Mouse (Mus musculus): ENCODE data around the gene Cep104. TPM values are rescaled to one million over a fixed set of nuclear protein-coding genes. Genes with fewer than 3 reads are reported as not detected.

Cep104 gene
- polyA plus RNA-seq, 1 experiment: 43.4 TPM

DNA sequence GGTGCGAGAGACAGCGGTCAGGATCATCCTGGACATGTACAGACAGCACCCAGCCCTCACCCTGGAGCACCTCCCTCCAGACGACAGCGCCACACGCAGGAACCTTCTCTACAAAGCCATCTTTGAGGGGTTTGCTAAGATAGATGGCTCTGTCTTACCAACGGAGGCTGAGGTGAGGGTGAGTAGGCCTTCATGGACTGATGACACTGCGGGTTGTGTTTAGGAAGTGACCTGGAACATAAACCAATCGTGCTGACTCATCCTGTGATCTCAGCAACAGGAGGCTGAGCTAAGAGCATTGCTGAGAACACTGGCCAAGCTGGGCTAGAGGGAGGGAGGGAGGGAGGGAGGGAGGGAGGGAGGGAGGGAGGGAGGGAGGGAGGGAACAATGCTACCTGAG lies 18.5 kb downstream of the Cep104 start:
- Histone ChIP-seq H3K36me3 (ENCODE audit: control insufficient read depth, insufficient read depth, low read length) (peaks cover 1% of the 10 kb centered on the region), H3K27me3 (ENCODE audit: control insufficient read depth, insufficient read depth, low read length) (no peaks in the 10 kb centered on the region), H3K27ac (ENCODE audit: control insufficient read depth, insufficient read depth, low read depth, low read length) (no peak overlapping the region), H3K4me1 (ENCODE audit: control insufficient read depth, insufficient read depth, low read length) (no peaks in the 10 kb centered on the region), H3K4me3 (ENCODE audit: control insufficient read depth, low read depth, low read length) (no peak overlapping the region)
- TF ChIP-seq POLR2A (IDR thresholded peaks at IDR 0.05; ENCODE audit: control insufficient read depth, low read depth, low read length) (no peak), CTCF (IDR thresholded peaks at IDR 0.05; ENCODE audit: control insufficient read depth, insufficient read depth, insufficient replicate concordance, low read depth, low read length) (no peak)

DNA sequence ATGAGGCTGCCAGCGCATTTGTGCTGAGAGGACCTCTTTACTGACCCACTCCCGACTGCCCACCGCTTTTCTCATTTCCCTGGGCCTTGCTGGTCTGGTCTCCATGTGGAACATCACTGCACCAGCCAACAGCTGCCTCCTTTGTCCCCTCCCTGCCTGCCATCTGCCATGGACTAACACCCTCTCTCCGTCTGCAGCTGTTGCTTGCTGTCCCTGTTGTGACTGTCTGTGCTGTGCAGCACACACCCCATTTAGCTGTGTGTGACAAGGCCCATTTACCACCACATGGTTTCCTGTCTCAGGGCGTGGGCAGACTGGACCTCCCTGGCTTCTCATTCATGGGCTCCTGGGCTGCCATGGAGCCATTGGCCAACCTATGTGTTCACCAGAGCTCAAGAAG lies 30.5 kb downstream of the Cep104 start:
- Histone ChIP-seq H3K4me1 (ENCODE audit: control insufficient read depth, insufficient read depth, low read length) (no peaks in the 10 kb centered on the region), H3K4me3 (ENCODE audit: control insufficient read depth, low read depth, low read length) (no peak overlapping the region), H3K27me3 (ENCODE audit: control insufficient read depth, insufficient read depth, low read length) (no peaks in the 10 kb centered on the region), H3K36me3 (ENCODE audit: control insufficient read depth, insufficient read depth, low read length) (peaks cover 5% of the 10 kb centered on the region), H3K27ac (ENCODE audit: control insufficient read depth, insufficient read depth, low read depth, low read length) (no peak overlapping the region)
- TF ChIP-seq POLR2A (IDR thresholded peaks at IDR 0.05; ENCODE audit: control insufficient read depth, low read depth, low read length): no peak
- no peak for TF ChIP-seq CTCF (IDR thresholded peaks at IDR 0.05; ENCODE audit: control insufficient read depth, insufficient read depth, insufficient replicate concordance, low read depth, low read length)

DNA sequence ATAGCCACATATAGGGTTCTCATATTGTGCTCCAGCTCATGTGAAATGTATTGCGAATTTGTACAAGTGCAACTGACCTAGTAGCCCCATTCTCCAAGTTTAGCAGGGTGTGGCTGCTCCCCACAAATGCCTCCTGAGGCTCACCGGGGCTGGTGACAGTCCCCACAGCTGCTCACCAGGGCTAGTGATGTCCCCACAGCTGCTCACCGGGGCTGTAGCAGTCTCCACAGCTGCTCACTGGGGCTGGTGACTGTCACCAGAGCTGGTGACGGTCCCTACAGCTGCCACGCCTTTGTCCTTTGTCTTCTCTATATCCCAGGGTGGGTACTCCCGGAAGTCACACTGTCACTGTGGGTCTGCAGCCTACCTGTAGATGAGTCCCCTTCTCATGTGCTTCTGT lies 31.3 kb downstream of the Cep104 start:
- H3K36me3 ChIP-seq (ENCODE audit: control insufficient read depth, insufficient read depth, low read length): peaks cover 5% of the 10 kb centered on the region
- no peaks in the 10 kb centered on the region for H3K27me3 ChIP-seq (ENCODE audit: control insufficient read depth, insufficient read depth, low read length)
- H3K27ac ChIP-seq (ENCODE audit: control insufficient read depth, insufficient read depth, low read depth, low read length): no peak overlapping the region
- H3K4me3 ChIP-seq (ENCODE audit: control insufficient read depth, low read depth, low read length): no peak overlapping the region
- TF ChIP-seq POLR2A (IDR thresholded peaks at IDR 0.05; ENCODE audit: control insufficient read depth, low read depth, low read length) (no peak), CTCF (IDR thresholded peaks at IDR 0.05; ENCODE audit: control insufficient read depth, insufficient read depth, insufficient replicate concordance, low read depth, low read length) (no peak)
- no peaks in the 10 kb centered on the region; the same call in none of the 2 replicates for H3K4me1 ChIP-seq (ENCODE audit: control insufficient read depth, insufficient read depth, low read length)

DNA sequence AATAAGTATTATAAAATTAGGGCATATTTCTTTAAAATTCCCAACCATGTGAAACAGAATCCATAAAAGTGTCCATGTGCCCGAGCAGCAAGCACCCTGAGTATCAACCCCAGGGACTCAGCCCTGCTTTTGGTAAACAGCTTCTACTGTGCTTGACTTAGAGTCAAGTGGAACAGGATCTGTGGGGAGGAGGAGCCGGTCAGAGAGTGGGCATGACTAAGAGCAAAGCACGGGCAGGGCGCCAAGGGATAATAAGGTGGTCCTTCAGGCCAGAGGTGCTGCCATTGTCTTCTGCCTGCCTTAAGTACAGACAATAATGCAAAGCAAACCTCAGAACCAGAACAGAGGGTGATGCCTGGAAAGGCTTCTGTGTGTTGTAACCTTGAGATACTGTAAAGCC lies 32.8 kb downstream of the Cep104 start:
- no peak overlapping the region for H3K27ac ChIP-seq (ENCODE audit: control insufficient read depth, insufficient read depth, low read depth, low read length)
- H3K4me1 ChIP-seq (ENCODE audit: control insufficient read depth, insufficient read depth, low read length): peaks cover 6% of the 10 kb centered on the region
- no peak for TF ChIP-seq CTCF (IDR thresholded peaks at IDR 0.05; ENCODE audit: control insufficient read depth, insufficient read depth, insufficient replicate concordance, low read depth, low read length)
- TF ChIP-seq POLR2A (IDR thresholded peaks at IDR 0.05; ENCODE audit: control insufficient read depth, low read depth, low read length): no peak
- H3K4me3 ChIP-seq (ENCODE audit: control insufficient read depth, low read depth, low read length): no peak overlapping the region
- H3K36me3 ChIP-seq (ENCODE audit: control insufficient read depth, insufficient read depth, low read length): no peaks in the 10 kb centered on the region; the same call in 1 of the 2 replicates
- H3K27me3 ChIP-seq (ENCODE audit: control insufficient read depth, insufficient read depth, low read length): no peaks in the 10 kb centered on the region

DNA sequence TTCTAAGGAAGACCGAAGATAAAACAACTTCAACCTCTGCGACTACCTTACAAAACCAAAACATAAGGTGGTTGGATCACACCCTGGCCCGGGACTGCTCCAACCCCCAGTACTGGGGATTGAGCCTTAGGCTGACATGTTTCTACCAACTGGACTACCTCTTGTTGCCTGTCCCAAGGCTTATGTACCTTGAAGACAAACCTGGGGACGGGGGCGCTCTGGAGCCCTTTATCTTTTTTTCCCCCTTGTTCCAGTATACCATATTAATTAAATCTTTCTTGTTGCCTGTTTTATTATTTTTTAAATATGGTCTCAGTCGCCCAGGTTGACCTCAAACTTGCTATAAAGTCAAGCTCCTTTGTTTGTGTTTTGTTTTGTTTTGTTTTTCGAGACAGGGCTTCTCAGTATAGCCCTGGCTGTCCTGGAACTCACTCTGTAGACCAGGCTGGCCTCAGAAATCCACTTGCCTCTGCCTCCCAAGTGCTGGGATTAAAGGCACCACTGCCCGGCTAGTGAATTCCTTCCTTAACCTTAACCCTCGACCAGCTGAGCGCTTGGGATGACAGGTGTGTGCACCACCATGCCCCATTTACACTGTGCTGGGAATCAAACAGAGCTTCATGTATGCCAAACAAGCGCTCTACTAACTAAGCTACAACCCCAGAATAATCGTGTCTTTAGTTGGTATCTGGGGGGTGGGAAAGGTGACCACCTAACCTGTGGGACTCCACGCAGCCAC lies 36.1 kb downstream of the Cep104 start:
- no peaks in the 10 kb centered on the region for H3K27me3 ChIP-seq (ENCODE audit: control insufficient read depth, insufficient read depth, low read length)
- H3K4me1 ChIP-seq (ENCODE audit: control insufficient read depth, insufficient read depth, low read length): peaks cover 8% of the 10 kb centered on the region
- TF ChIP-seq CTCF (IDR thresholded peaks at IDR 0.05; ENCODE audit: control insufficient read depth, insufficient read depth, insufficient replicate concordance, low read depth, low read length) (no peak), POLR2A (IDR thresholded peaks at IDR 0.05; ENCODE audit: control insufficient read depth, low read depth, low read length) (no peak)
- peak overlapping the region; percentile 30 for H3K27ac ChIP-seq (ENCODE audit: control insufficient read depth, insufficient read depth, low read depth, low read length)
- H3K4me3 ChIP-seq (ENCODE audit: control insufficient read depth, low read depth, low read length): peak overlapping the region; percentile 98
- no peaks in the 10 kb centered on the region; the same call in 1 of the 2 replicates for H3K36me3 ChIP-seq (ENCODE audit: control insufficient read depth, insufficient read depth, low read length)

DNA sequence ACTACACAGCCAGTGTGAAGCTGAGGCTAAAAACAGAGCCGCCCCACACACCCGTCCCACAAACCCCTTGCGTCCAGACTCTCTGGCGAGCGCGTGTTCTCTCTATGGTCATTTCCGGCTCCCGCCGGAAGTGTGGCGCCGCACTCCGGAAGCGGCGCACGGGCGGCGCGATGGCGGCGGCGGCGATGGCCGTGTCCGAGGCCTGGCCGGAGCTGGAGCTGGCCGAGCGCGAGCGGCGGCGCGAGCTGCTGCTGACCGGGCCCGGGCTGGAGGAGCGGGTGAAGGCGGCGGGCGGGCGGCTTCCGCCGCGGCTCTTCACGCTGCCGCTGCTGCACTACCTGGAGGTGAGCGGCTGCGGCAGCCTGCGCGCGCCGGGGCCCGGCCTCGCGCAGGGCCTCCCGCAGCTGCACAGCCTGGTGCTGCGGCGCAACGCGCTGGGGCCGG lies 36.7 kb downstream of the Cep104 start, which contains the start of gene Lrrc47:
Gene Lrrc47, plus strand, starts transcription at position 86 of the 444 bp plus-strand sequence.
- peak within 1 kb of the TSS; percentile 70 for H3K27ac ChIP-seq (ENCODE audit: control insufficient read depth, insufficient read depth, low read depth, low read length)
- TF ChIP-seq CTCF (IDR thresholded peaks at IDR 0.05; ENCODE audit: control insufficient read depth, insufficient read depth, insufficient replicate concordance, low read depth, low read length) (no peak), POLR2A (IDR thresholded peaks at IDR 0.05; ENCODE audit: control insufficient read depth, low read depth, low read length) (peak; percentile 72; the same call in 1 of the 2 replicates)
- H3K4me3 ChIP-seq (ENCODE audit: control insufficient read depth, low read depth, low read length): peak within 1 kb of the TSS; percentile 98
- peaks cover 8% of the 10 kb centered on the region for H3K4me1 ChIP-seq (ENCODE audit: control insufficient read depth, insufficient read depth, low read length)
- H3K27me3 ChIP-seq (ENCODE audit: control insufficient read depth, insufficient read depth, low read length): no peaks in the 10 kb centered on the region
- no peaks in the 10 kb centered on the region; the same call in 1 of the 2 replicates for H3K36me3 ChIP-seq (ENCODE audit: control insufficient read depth, insufficient read depth, low read length)

DNA sequence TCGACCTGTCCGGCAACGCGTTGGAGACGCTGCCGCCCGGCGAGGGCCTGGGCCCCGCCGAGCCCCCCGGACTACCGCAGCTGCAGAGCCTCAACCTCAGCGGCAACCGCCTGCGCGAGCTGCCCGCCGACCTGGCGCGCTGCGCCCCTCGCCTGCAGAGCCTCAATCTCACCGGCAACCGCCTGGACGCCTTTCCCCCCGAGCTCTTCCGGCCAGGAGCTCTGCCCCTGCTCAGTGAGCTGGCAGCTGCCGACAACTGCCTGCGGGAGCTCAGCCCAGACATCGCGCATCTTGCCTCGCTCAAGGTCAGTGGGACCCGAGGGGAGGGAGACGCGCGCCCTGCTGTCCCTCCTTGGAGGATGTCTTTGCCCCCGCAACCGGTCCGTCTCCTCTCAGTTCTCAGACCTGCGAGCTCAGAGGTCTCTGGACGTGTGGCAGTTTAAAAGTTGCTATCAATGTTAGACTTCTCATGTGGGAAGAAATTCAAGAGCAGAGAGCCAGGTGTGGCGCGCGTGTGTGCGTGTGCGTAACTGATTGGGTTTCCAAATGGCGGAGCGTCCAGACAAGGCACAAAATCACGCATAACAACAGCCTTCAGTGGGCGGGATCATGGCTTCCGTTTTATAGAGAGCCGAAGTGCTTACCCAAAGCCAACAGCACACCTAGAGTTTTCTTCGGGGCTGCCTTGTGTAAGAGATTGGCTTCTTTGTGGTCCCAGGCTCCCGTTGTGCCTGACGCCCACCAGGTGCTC lies 37.3 kb downstream of the Cep104 start:
- no peaks in the 10 kb centered on the region; the same call in 1 of the 2 replicates for H3K36me3 ChIP-seq (ENCODE audit: control insufficient read depth, insufficient read depth, low read length)
- no peaks in the 10 kb centered on the region for H3K27me3 ChIP-seq (ENCODE audit: control insufficient read depth, insufficient read depth, low read length)
- peaks cover 8% of the 10 kb centered on the region for H3K4me1 ChIP-seq (ENCODE audit: control insufficient read depth, insufficient read depth, low read length)
- H3K27ac ChIP-seq (ENCODE audit: control insufficient read depth, insufficient read depth, low read depth, low read length): peak overlapping the region; percentile 70
- TF ChIP-seq POLR2A (IDR thresholded peaks at IDR 0.05; ENCODE audit: control insufficient read depth, low read depth, low read length) (no peak), CTCF (IDR thresholded peaks at IDR 0.05; ENCODE audit: control insufficient read depth, insufficient read depth, insufficient replicate concordance, low read depth, low read length) (no peak)
- peak overlapping the region; percentile 98 for H3K4me3 ChIP-seq (ENCODE audit: control insufficient read depth, low read depth, low read length)

Measured in testis, adult 2 months (tissue).